Comparison of ENCODE assay signal across 11 mouse cellular contexts in genomic region chr2:3683751-3684229, GRCm38 (mm10).
DNase-seq lines count a peak whose midpoint lies in the region; ATAC-seq and TF ChIP-seq lines count a peak whose summit lies in the region.
"Had no signal": no experiment of that assay in that cellular context is flagged by ENCODE, and none has a peak within 500 bp of the region (broad histone marks: within the 10 kb centered on the region; RNA-seq: fewer than 3 reads in every experiment).

No protein-coding gene starts in this region.

- WGBS in midbrain, embryonic 14.5 days: 10% methylated on average over 6 of the region's 6 CpGs
- WGBS in intestine, embryonic 16.5 days: 36% methylated on average over 6 of the region's 6 CpGs

- H3K27ac ChIP-seq in gastrocnemius, adult 2 months: no peak overlapping the region
- peak overlapping the region; percentile 50 for H3K27ac ChIP-seq in midbrain, embryonic 14.5 days (replicated peaks; ENCODE audit: low read depth, low read length)
- no peak overlapping the region for H3K27ac ChIP-seq in intestine, embryonic 16.5 days (ENCODE audit: low read length)
- H3K27ac ChIP-seq: heart, embryonic 15.5 days; liver, embryonic 12.5 days had no signal

- H3K4me2 ChIP-seq in midbrain, embryonic 14.5 days (ENCODE audit: low read length): 0 out of 2 replicates have a peak overlapping the region, but pooled peaks have one; percentile 3
- H3K4me2 ChIP-seq in intestine, embryonic 16.5 days (ENCODE audit: low read depth, low read length): no peak overlapping the region
- H3K4me2 ChIP-seq: heart, embryonic 15.5 days; liver, embryonic 12.5 days had no signal

- TF ChIP-seq POLR2A in brain, embryonic 14.5 days (IDR thresholded peaks at IDR 0.05; ENCODE audit: borderline replicate concordance, extremely low read depth, insufficient read depth, insufficient read length, poor library complexity, severe bottlenecking): no peak

- peak; percentile 35 for DNase-seq in kidney, postnatal 10 days
- DNase-seq in kidney, adult 9 months: no peak
- DNase-seq in brain, embryonic 14.5 days (ENCODE audit: low read depth): peak; percentile 73
- DNase-seq in gastrocnemius, adult 2 months: peak; percentile 66
- peak; percentile 53 for DNase-seq in midbrain, embryonic 14.5 days
- DNase-seq in thymus, adult 18-20 months: no peak
- no peak for DNase-seq in frontal cortex, postnatal 14 days (ENCODE audit: low spot score in 2 of 2)

- no peaks in the 10 kb centered on the region for H3K36me3 ChIP-seq in midbrain, embryonic 14.5 days (ENCODE audit: control insufficient read depth, insufficient read depth, low read length)
- H3K36me3 ChIP-seq in intestine, embryonic 16.5 days (ENCODE audit: control insufficient read depth, insufficient read depth, low read length): no peaks in the 10 kb centered on the region
- H3K36me3 ChIP-seq: G1E; heart, embryonic 15.5 days; liver, embryonic 12.5 days had no signal

- peak; percentile 64 for ATAC-seq in midbrain, embryonic 14.5 days (ENCODE audit: low FRiP score, low TSS enrichment)
- no peak; the same call in 1 of the 2 replicates for ATAC-seq in intestine, embryonic 16.5 days
- ATAC-seq: liver, embryonic 12.5 days had no signal

- intact Hi-C loops in gastrocnemius, adult 2 months (cut with DNase I): no loop called here

- peak overlapping the region; percentile 35; the same call in 1 of the 2 replicates for H3K4me3 ChIP-seq in gastrocnemius, adult 2 months
- no peak overlapping the region for H3K4me3 ChIP-seq in midbrain, embryonic 14.5 days (replicated peaks; ENCODE audit: low read depth, low read length)
- no peak overlapping the region for H3K4me3 ChIP-seq in intestine, embryonic 16.5 days (ENCODE audit: low read length)
- H3K4me3 ChIP-seq: heart, embryonic 15.5 days; liver, embryonic 12.5 days had no signal

- H3K27me3 ChIP-seq in midbrain, embryonic 14.5 days (ENCODE audit: control insufficient read depth, insufficient read depth, low read length): no peaks in the 10 kb centered on the region
- H3K27me3 ChIP-seq in intestine, embryonic 16.5 days (replicated peaks; ENCODE audit: control insufficient read depth, insufficient read depth, low read length): no peaks in the 10 kb centered on the region
- H3K27me3 ChIP-seq: heart, embryonic 15.5 days; liver, embryonic 12.5 days had no signal

- no peaks in the 10 kb centered on the region for H3K9me3 ChIP-seq in midbrain, embryonic 14.5 days (ENCODE audit: control insufficient read depth, low read length)
- H3K9me3 ChIP-seq in intestine, embryonic 16.5 days (ENCODE audit: control insufficient read depth, low read length): no peaks in the 10 kb centered on the region
- H3K9me3 ChIP-seq: G1E; heart, embryonic 15.5 days; liver, embryonic 12.5 days had no signal

- no peak overlapping the region; the same call in 1 of the 2 replicates for H3K9ac ChIP-seq in midbrain, embryonic 14.5 days (replicated peaks; ENCODE audit: low read length)
- H3K9ac ChIP-seq in intestine, embryonic 16.5 days (ENCODE audit: low read depth, low read length): no peak overlapping the region
- H3K9ac ChIP-seq: heart, embryonic 15.5 days; liver, embryonic 12.5 days had no signal

- no peak for TF ChIP-seq CTCF in brain, embryonic 14.5 days (IDR thresholded peaks at IDR 0.05; ENCODE audit: borderline replicate concordance, extremely low read depth, insufficient read depth, insufficient read length)
- no peak for TF ChIP-seq CTCF in gastrocnemius, adult 2 months (IDR thresholded peaks at IDR 0.05)

- peaks cover 17% of the 10 kb centered on the region for H3K4me1 ChIP-seq in midbrain, embryonic 14.5 days (ENCODE audit: control insufficient read depth, insufficient read depth, low read length)
- peaks cover 4% of the 10 kb centered on the region for H3K4me1 ChIP-seq in intestine, embryonic 16.5 days (ENCODE audit: control insufficient read depth, insufficient read depth, low read length)
- H3K4me1 ChIP-seq: heart, embryonic 15.5 days; liver, embryonic 12.5 days had no signal

Comparison
In these comparisons a context has a peak if more than half of its experiments do, and no peak if none do; other contexts are left out.
1. DNase-seq: peak in kidney, postnatal 10 days (single experiment), brain, embryonic 14.5 days (single experiment), gastrocnemius, adult 2 months (single experiment) and midbrain, embryonic 14.5 days (single experiment); none in kidney, adult 9 months (single experiment), thymus, adult 18-20 months (0 of 2) and frontal cortex, postnatal 14 days (0 of 2).